Mouse (Mus musculus) liver, postnatal 0 days (tissue): ENCODE data around the gene Rag1. TPM values are rescaled to one million over a fixed set of nuclear protein-coding genes. Genes with fewer than 3 reads are reported as not detected.

Experiments
- ATAC-seq: fragments of 200-750 bp; cut with Nextera tagmentation; 2 replicates; pipeline ENCODE4 v1.8.0; 2017; ENCODE audit warnings: mild to moderate bottlenecking, moderate library complexity
- DNase-seq: peaks from one replicate; pipeline ENCODE4 v3.0.0-alpha.2; 2016
- H3K27ac ChIP-seq: fragments of 300-500 bp; sonication (generic); 2 replicates; pipeline ENCODE4 v1.5.1; 2014; ENCODE audit warnings: antibody characterized with exemption, moderate library complexity, mild to moderate bottlenecking, low read depth
- H3K27me3 ChIP-seq: fragments of 300-500 bp; sonication (generic); 2 replicates; pipeline ENCODE4 v1.6.1; 2014; ENCODE audit warnings: low read length, control low read depth, mixed read lengths; ENCODE audit not compliant: insufficient read depth
- H3K36me3 ChIP-seq: fragments of 300-500 bp; sonication (generic); replicated peaks from 2 replicates; pipeline ENCODE4 v1.6.1; 2014; ENCODE audit warnings: mild to moderate bottlenecking, control low read depth, low read length, moderate library complexity, mixed read lengths; ENCODE audit not compliant: insufficient read depth
- H3K4me1 ChIP-seq: fragments of 300-500 bp; sonication (generic); 2 replicates; pipeline ENCODE4 v1.6.1; 2014; ENCODE audit warnings: antibody characterized with exemption, mild to moderate bottlenecking, control low read depth; ENCODE audit not compliant: insufficient read depth
- H3K4me2 ChIP-seq: fragments of 300-500 bp; sonication (generic); 2 replicates; pipeline ENCODE4 v1.6.1; 2014; ENCODE audit warnings: low read depth, mild to moderate bottlenecking, low read length, moderate library complexity, mixed read lengths
- H3K4me3 ChIP-seq: fragments of 300-500 bp; sonication (generic); 2 replicates; pipeline ENCODE4 v1.5.1; 2014; ENCODE audit warnings: low read depth, low read length
- H3K9ac ChIP-seq: fragments of 300-500 bp; sonication (generic); replicated peaks from 2 replicates; pipeline ENCODE4 v1.6.1; 2014; ENCODE audit warnings: mild to moderate bottlenecking, moderate library complexity
- H3K9me3 ChIP-seq: fragments of 300-500 bp; sonication (generic); 2 replicates; pipeline ENCODE4 v1.6.1; 2016; ENCODE audit warnings: mild to moderate bottlenecking, control low read depth, low read length, mixed read lengths
- CTCF ChIP-seq: sonication (generic); IDR thresholded peaks from 2 replicates; pipeline ENCODE4 v1.5.1; 2016; ENCODE audit warnings: antibody characterized with exemption, low read depth
- EP300 ChIP-seq: IDR thresholded peaks from 2 replicates; pipeline ENCODE4 v1.6.1; 2016; ENCODE audit warnings: antibody characterized with exemption, low read depth, mild to moderate bottlenecking
- WGBS: fragments of 180-500 bp; shearing (Covaris S2); extraction: QIAGEN DNeasy Blood & Tissue Kit; methylation state at CpG from one replicate; pipeline ENCODE4 v1.1.7; 2014; ENCODE audit not compliant: insufficient replicate concordance; 5-methylcytosine and 5-hydroxymethylcytosine counted together
- polyA plus RNA-seq: library from polyadenylated mRNA; unstranded; fragments of >200 nt; fragmentation: Nextera tagmentation; extraction: Ambion mirVana; gene quantifications from 2 replicates; pipeline ENCODE4 v1.2.1, GENCODE M21; 2015

Rag1 gene
- polyA plus RNA-seq, 1 experiment from 2014 or later, result 1.1 TPM

GRCm38 (mm10) chr2:101624011-101624410 lies 25.3 kb downstream of the Rag1 start:
- no peaks in the 10 kb centered on the region for H3K36me3 ChIP-seq
- no peak overlapping the region for H3K4me2 ChIP-seq
- peaks cover 2% of the 10 kb centered on the region; the same call in 1 of the 2 replicates for H3K4me1 ChIP-seq
- no peaks in the 10 kb centered on the region for H3K9me3 ChIP-seq
- no peak overlapping the region for H3K27ac ChIP-seq
- H3K27me3 ChIP-seq, result no peaks in the 10 kb centered on the region
- 53% methylated on average over 2 of the region's 2 CpGs for WGBS
- DNase-seq (no peak), ATAC-seq (no peak)
- no peak overlapping the region for H3K9ac ChIP-seq
- no peak overlapping the region for H3K4me3 ChIP-seq
- TF ChIP-seq EP300, result no peak
- no peak for TF ChIP-seq CTCF

DNA sequence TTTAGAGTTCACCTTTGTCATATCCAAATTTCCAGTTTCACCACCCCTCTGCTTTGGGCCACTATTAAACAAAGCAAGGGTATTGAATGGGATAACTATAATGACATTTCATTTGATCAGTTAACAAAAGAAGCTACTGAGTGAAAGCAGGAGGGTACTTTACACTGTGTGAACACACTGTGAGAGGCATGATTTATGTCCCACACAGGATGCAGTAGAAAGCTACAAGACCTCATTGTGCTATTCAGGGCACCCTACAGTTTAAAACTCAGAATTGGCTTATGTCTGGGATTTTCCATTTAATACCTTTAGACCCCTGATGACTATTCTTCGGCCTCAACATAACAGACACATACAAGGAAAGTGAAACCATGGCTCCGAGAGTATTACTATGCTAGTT lies 26.3 kb downstream of the Rag1 start:
- no peak overlapping the region for H3K4me3 ChIP-seq
- 0 out of 2 replicates have a peak overlapping the region, but pooled peaks have one; percentile 22 for H3K4me2 ChIP-seq
- TF ChIP-seq EP300, result no peak
- no peak for TF ChIP-seq CTCF
- H3K27ac ChIP-seq, result no peak overlapping the region
- no peaks in the 10 kb centered on the region for H3K36me3 ChIP-seq
- 55% methylated on average over 2 of the region's 2 CpGs for WGBS
- ATAC-seq (no peak), DNase-seq (no peak)
- H3K27me3 ChIP-seq, result no peaks in the 10 kb centered on the region
- H3K4me1 ChIP-seq, result peaks cover 2% of the 10 kb centered on the region; the same call in 1 of the 2 replicates
- no peak overlapping the region for H3K9ac ChIP-seq
- no peaks in the 10 kb centered on the region for H3K9me3 ChIP-seq

DNA sequence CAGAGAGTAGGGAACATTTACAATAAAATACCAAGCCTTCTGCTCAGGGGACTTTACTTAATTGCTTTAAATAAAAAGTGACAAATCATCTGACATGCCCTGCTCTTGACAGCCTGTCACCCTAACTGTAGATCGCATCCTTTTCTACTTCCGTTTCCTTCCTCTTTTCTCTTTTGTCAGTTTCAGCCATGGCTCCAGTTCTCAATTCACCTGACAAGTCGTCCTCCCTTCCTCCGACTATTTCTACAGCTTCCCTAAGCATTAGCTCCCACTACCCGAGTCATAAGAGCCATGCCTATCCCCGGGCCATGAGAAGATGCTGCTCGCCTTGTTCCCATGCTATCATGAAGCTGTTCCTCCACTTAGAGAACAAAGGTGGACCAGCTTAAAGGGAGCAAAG lies 27.7 kb downstream of the Rag1 start:
- Histone ChIP-seq H3K36me3 (no peaks in the 10 kb centered on the region), H3K9ac (no peak overlapping the region), H3K27ac (no peak overlapping the region), H3K27me3 (no peaks in the 10 kb centered on the region), H3K9me3 (no peaks in the 10 kb centered on the region), H3K4me1 (0 out of 2 replicates have a peak, but pooled peaks cover 2% of the 10 kb centered on the region), H3K4me2 (no peak overlapping the region), H3K4me3 (no peak overlapping the region)
- no peak for ATAC-seq
- no peak for TF ChIP-seq CTCF
- no peak for TF ChIP-seq EP300
- DNase-seq, result no peak
- 23% methylated on average over 7 of the region's 7 CpGs for WGBS

GRCm38 (mm10) chr2:101620899-101621298 lies 28.4 kb downstream of the Rag1 start:
- Histone ChIP-seq H3K4me1 (0 out of 2 replicates have a peak, but pooled peaks cover 2% of the 10 kb centered on the region), H3K9ac (no peak overlapping the region), H3K36me3 (no peaks in the 10 kb centered on the region), H3K9me3 (no peaks in the 10 kb centered on the region), H3K4me2 (no peak overlapping the region), H3K27ac (no peak overlapping the region), H3K27me3 (no peaks in the 10 kb centered on the region), H3K4me3 (no peak overlapping the region)
- DNase-seq (no peak), ATAC-seq (no peak)
- WGBS, result 57% methylated on average over 3 of the region's 3 CpGs
- no peak for TF ChIP-seq EP300
- TF ChIP-seq CTCF, result no peak

DNA sequence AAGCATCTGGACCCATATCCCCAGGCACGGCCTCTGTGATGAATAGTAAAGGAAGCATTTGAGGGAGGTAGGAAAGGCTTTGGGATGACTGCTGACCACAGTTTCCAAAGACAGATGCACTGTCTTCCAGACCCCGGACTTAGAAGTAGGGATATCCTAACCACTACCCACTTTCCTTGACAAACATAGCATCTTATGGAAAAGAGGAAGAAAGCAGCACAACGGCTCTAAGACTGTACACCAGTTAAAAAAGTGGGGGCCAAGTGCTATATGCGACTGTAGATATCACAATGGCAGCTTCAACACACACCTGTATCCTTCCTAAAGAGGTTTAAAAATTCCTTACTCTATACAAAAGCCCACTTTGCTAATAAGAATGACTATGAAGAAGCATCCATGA lies 30.9 kb downstream of the Rag1 start:
- Histone ChIP-seq H3K36me3 (no peaks in the 10 kb centered on the region), H3K27me3 (no peaks in the 10 kb centered on the region), H3K4me2 (no peak overlapping the region), H3K9me3 (no peaks in the 10 kb centered on the region), H3K4me1 (0 out of 2 replicates have a peak, but pooled peaks cover 2% of the 10 kb centered on the region), H3K9ac (no peak overlapping the region), H3K4me3 (no peak overlapping the region), H3K27ac (no peak overlapping the region)
- 47% methylated on average over 4 of the region's 4 CpGs for WGBS
- DNase-seq, result no peak
- TF ChIP-seq EP300 (no peak), CTCF (no peak)
- no peak for ATAC-seq

DNA sequence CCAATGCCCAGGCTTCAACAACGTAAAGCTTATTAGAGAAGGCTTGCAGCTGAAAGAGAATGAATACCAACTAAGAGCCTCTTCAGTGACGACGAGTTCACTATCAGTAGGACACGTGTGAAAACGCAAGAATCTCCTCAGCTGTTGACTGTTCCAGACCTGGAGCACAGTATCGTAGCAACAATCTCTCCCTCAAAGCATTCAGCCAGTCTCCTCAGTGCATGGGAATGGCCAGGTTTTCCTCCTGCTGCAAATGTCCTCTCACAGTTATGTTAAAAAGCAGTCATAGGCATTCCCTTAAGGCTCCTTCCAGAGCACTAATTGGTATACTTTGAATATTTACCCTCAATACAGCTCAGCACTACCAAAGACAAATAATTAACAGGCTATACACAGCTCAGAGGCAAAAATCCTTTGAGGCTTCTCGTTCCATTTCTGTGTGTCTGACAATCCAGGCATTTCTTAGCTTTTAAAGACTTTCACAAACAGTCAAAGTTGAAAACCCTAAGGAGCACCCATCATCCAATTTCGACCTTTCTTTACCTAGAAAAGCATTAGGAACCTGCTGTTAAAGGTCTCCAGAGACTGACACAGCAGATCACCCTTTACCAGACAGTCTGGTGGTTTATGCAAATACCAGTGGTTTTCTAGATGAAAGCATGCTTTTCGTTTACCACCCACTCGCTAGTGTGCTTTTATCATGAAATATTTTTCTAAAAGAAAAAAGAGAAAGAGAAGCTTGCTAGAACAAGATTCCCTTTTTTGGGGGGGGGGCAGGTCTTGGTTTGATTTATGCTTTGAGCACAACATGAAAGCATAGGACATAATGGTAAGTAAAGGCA lies 33.6 kb downstream of the Rag1 start:
- WGBS, result 55% methylated on average over 10 of the region's 10 CpGs
- Histone ChIP-seq H3K4me1 (no peaks in the 10 kb centered on the region), H3K27ac (no peak overlapping the region), H3K4me3 (no peak overlapping the region), H3K27me3 (no peaks in the 10 kb centered on the region), H3K9me3 (no peaks in the 10 kb centered on the region), H3K4me2 (no peak overlapping the region), H3K9ac (no peak overlapping the region), H3K36me3 (no peaks in the 10 kb centered on the region)
- no peak for ATAC-seq
- TF ChIP-seq EP300 (no peak), CTCF (no peak)
- no peak for DNase-seq
